Mouse (Mus musculus) hematopoietic multipotent progenitor cell, adult 10-12 weeks (in vitro differentiated cells): ENCODE measurements around the gene Fxyd5. TPM values are rescaled to one million over a fixed set of nuclear protein-coding genes. Genes with fewer than 3 reads are reported as not detected.

ENCODE experiments used
- polyA plus RNA-seq: library from polyadenylated mRNA; stranded (reverse); fragments of >175 nt; gene quantifications from 2 replicates; pipeline ENCODE4 v1.2.3, GENCODE M21; 2012; ENCODE audit warnings: low replicate concordance

Gene Fxyd5
- 668 and 903 TPM in 2 replicates for polyA plus RNA-seq

DNA sequence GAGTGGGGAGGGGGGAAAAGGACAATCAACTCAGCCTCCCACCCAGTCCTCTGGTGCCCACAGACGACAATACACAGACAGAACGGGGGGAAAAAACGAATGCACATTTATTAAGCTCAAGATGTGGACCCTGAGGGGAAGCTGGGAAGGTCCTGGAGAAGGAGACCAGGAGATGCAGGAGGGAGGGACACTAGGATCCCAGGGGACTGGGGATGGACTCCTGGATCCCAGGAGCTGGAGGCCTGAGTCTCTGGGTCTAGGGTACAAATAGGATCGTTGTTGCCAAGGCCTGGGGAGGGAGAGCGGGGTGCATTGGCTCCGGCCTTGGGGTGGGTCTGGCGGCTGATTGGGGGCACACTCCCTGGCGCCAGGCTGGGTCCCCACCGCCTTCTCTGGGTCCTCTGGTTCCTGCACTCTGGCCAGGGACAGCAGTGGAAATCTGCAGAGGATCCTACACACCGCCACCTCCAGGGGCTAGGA is at the start of gene Fxyd5:
Gene Fxyd5, minus strand, starts transcription at position 51 of the 480 bp plus-strand sequence.

DNA sequence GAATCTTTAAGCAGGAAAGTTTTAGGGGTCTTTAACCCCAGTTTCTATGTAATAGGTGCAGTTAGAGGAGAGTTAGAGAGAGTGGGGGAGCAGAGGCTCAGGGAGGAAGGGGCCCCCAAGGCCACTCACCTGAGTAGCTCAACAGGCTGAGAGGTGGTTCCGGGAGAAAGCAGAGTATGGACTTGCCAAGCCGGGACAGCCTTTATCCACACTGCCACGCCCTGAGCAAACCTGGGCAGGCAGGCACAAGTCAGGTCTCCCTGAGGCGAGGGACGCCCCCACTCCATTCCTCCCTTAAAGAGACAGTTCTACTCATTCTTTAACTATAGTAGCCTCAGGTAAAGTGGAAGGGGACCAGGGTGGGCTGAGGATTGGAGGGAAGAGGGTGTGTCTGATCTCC is 34.2 kb upstream of the Fxyd5 start, which contains the start of gene Fxyd3:
Gene Fxyd3, minus strand, starts transcription at position 213 of the 400 bp plus-strand sequence.

DNA sequence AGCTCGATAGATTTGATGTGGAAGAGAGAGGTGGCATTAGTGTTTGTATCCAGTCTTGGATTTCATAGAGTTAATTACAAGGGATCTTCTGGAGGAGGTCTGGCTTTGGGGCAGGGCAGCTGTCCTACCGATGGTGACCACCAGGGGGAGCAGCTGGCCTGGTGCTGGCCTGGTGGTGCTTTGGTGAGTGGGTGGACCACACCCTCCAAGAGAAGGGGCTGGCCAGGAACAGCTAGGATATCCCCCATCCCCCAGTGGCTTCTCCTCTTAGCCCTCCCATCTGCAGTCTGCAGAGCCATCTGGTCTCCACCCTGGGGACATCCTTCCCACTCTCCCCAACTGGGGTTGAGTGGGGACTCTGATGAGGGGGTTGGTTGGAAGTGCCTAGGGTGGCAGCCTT is 16.8 kb upstream of the Fxyd5 start, which contains the start of gene Lgi4:
Gene Lgi4, plus strand, starts transcription at position 235 of the 400 bp plus-strand sequence.

DNA sequence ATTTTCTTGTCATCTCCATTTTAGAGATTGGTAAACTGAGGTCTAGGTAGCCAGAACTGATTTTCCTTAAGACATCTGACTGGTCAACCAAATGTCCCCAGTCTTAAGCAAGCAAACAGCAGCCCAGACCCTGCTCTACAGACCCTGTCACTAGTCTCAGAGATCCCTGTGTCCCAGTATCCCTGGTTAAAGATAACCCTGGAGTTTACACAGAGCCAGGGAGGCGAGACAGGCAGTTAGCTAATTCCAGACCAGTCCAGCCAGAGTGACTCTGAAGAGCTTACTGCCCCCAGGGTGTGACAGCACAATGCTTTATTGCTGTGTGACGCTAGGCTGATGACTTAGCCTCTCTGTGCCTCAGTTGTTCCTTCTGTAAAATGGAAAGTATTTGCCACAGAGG is 14.8 kb upstream of the Fxyd5 start, which contains the start of gene Fxyd1:
Gene Fxyd1, minus strand, starts transcription at position 129 of the 400 bp plus-strand sequence.

DNA sequence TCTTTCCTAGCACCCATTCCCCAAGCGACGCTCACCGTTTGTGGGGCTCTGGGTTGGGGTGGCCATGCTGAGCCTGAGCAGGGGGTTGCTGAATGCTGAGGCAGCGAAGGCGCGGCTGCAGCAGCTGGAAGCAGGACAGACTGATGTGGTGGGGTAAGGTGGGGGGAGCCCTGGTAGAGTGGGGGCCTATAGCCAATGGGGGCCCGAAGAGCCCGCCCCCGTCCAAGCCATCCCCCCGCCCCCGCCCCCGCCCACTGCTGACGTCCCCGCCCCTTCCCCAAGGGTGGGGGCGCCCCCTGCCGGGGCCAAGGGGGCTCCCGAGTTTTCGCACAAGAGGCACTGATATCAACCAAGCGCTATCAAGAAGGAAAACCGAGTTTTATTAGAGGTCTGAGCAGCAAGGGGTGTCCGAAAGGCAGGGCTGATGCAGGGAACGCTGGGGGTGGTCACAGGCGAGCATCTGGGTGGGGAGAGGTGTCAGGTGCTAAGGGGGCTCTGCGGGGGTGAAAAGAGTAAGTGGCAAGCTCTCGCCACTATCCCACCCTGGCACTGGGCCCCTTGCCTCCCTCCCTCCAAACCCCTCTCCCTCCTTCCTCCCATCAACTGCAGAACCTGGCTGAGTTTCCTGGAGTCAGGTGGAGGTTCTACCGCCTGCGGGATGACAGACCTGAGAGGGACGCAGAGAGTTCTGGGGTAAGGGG is 9.2 kb upstream of the Fxyd5 start, which contains the start of gene Fxyd7:
Gene Fxyd7, minus strand, starts transcription at position 147 of the 701 bp plus-strand sequence.

Other genes with a start within 250 kb of the Fxyd5 start
- 14.6 and 29.3 TPM in 2 replicates for gene Ffar2, start 218.7 kb downstream of the Fxyd5 start, polyA plus RNA-seq
- gene Ffar3, start 186.3 kb downstream of the Fxyd5 start, polyA plus RNA-seq = 0.22 and 0.35 TPM in 2 replicates
- gene Ffar1, start 180.9 kb downstream of the Fxyd5 start, polyA plus RNA-seq = 15.4 and 23.8 TPM in 2 replicates
- gene Cd22, start 162.1 kb downstream of the Fxyd5 start, polyA plus RNA-seq = 64.8 and 456 TPM in 2 replicates
- gene Mag, start 127.6 kb downstream of the Fxyd5 start, polyA plus RNA-seq = 2.7 and 3.1 TPM in 2 replicates
- not detected in 2 replicates for gene Hamp2, start 117.8 kb downstream of the Fxyd5 start, polyA plus RNA-seq
- not detected in 2 replicates for gene Hamp, start 98.4 kb downstream of the Fxyd5 start, polyA plus RNA-seq
- gene Usf2, start 85.7 kb downstream of the Fxyd5 start, polyA plus RNA-seq = 151 and 188 TPM in 2 replicates
- gene Lsr, start 69.0 kb downstream of the Fxyd5 start, polyA plus RNA-seq = 4.8 and 9.2 TPM in 2 replicates
- gene Fam187b, start 68.7 kb downstream of the Fxyd5 start, polyA plus RNA-seq = 0.07 and 0.18 TPM in 2 replicates
- 1.7 and 2.9 TPM in 2 replicates for gene Fxyd7, start 9.0 kb upstream of the Fxyd5 start, polyA plus RNA-seq
- 8.0 and 11.6 TPM in 2 replicates for gene Fxyd1, start 14.7 kb upstream of the Fxyd5 start, polyA plus RNA-seq
- gene Lgi4, start 16.9 kb upstream of the Fxyd5 start, polyA plus RNA-seq = 0.08 and 0.24 TPM in 2 replicates
- not detected in 2 replicates for gene Fxyd3, start 34.2 kb upstream of the Fxyd5 start, polyA plus RNA-seq
- 2.6 and 9.2 TPM in 2 replicates for gene Hpn, start 72.8 kb upstream of the Fxyd5 start, polyA plus RNA-seq
- 8.6 and 26.1 TPM in 2 replicates for gene Scn1b, start 84.5 kb upstream of the Fxyd5 start, polyA plus RNA-seq
- 291 and 896 TPM in 2 replicates for gene Gramd1a, start 113.4 kb upstream of the Fxyd5 start, polyA plus RNA-seq
- not detected in 2 replicates for gene Scgb2b2, start 248.0 kb upstream of the Fxyd5 start, polyA plus RNA-seq
- not detected in 2 replicates for gene Scgb1b2, start 249.3 kb upstream of the Fxyd5 start, polyA plus RNA-seq